Mouse (Mus musculus) ES-Bruce4 (cell line): ENCODE measurements around the gene Rnf216.

Experiments
- CTCF ChIP-seq: IDR thresholded peaks from one replicate; pipeline ENCODE4 v1.8.1; 2011; ENCODE audit warnings: low read depth, low read length
- EP300 ChIP-seq: IDR thresholded peaks from 2 replicates; pipeline ENCODE4 v1.6.1; 2011; ENCODE audit warnings: low read depth, low read length; ENCODE audit not compliant: insufficient read depth
- POLR2A ChIP-seq: IDR thresholded peaks from one replicate; pipeline ENCODE4 v1.8.1; 2011; ENCODE audit warnings: low read length; ENCODE audit not compliant: insufficient read depth

DNA sequence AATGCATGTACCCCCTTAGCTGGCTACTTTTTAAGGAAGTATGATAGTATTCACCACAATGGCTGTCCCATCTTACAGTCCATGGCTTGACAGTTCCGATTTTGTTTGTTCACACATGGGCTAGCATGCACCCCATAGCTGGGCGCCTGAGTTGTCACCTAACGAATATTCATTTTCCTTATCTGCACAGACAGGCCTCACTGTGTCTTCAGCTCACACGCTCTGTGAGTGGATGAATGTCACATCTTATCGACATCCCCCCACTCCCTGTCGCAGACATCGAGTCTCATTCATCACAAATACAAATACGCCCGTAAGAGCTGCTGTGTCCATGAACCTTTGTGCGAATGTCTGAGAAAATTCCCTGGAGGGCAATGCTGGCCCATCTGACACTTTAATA lies 128.5 kb downstream of the Rnf216 start:
- TF ChIP-seq POLR2A, result no peak
- TF ChIP-seq EP300, result no peak
- no peak for TF ChIP-seq CTCF
